Mouse (Mus musculus): ENCODE data around the gene Hdac4. TPM values are rescaled to one million over a fixed set of nuclear protein-coding genes. Genes with fewer than 3 reads are reported as not detected.

The Hdac4 gene
- 1.5 and 1.7 TPM in 2 replicates for polyA plus RNA-seq (2012; rRNA removed)

DNA sequence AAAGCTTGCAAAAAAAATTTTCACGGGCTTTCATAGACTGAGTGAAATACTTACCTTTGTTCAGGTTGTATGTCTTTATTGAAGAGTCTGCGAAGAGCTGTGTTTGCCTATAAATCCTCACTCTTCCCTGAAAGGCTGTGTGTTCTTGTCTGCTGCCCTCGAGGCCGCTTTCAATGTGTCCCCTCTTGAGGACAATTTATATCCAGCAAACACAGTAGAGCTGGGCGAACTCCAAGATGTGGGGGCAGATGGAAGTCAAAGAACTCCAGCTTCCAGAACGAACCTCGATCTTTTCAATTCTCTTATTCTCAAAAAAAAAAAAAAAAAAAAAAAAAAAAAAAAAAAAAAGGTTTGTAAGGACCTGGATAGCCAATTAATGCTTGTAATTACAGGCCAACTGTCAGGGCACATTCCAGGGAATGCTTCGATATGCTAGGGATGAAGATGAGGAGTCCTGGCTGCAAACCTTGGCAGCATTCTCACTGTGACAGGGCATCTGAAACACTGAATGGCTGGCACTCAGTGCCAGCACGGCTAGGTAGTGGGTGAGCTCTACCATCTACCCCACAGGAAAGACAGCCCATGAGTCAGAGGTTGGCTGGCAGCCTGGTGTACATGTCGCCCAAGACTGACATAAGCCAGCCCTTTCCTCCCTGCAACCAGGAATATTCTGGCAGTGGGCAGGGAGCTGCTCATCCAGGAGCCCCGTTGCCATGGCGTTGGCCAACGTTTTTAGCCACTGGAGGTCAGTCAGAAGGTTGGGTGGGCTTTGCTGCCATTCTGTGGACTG is at the start of gene Hdac4:
TSS of gene Hdac4 (minus strand) at position 340 of the 790 bp plus-strand sequence.

Measured in liver, embryonic 14 days (tissue).